Mouse (Mus musculus): Measurements from ENCODE around the gene Pwwp2b. TPM values are rescaled to one million over a fixed set of nuclear protein-coding genes. Genes with fewer than 3 reads are reported as not detected.

Pwwp2b gene
- polyA plus RNA-seq, 1 experiment from 2014 or later: 6.3 TPM

- Histone ChIP-seq H3K36me3 (no peaks in the 10 kb centered on the region), H3K9ac (no peak overlapping the region), H3K9me3 (no peaks in the 10 kb centered on the region), H3K27me3 (peaks cover 4% of the 10 kb centered on the region; the same call in 1 of the 2 replicates), H3K4me2 (peak overlapping the region; percentile 99), H3K4me3 (peak overlapping the region; percentile 63), H3K27ac (replicated peaks) (no peak overlapping the region), H3K4me1 (replicated peaks) (peaks cover 42% of the 10 kb centered on the region)
- ATAC-seq (ENCODE audit: low FRiP score, low read depth): no peak
- 32% methylated on average over 7 of the region's 7 CpGs for WGBS
These were observed 1.3 kb downstream of the Pwwp2b start for GRCm38 (mm10) chr7:139249406-139250210.

GRCm38 (mm10) chr7:139251881-139252301 lies 3.6 kb downstream of the Pwwp2b start:
- Histone ChIP-seq H3K9ac (no peak overlapping the region), H3K27ac (replicated peaks) (no peak overlapping the region), H3K27me3 (peaks cover under 1% of the 10 kb centered on the region; the same call in 1 of the 2 replicates), H3K4me1 (replicated peaks) (peaks cover 39% of the 10 kb centered on the region), H3K4me3 (no peak overlapping the region), H3K9me3 (no peaks in the 10 kb centered on the region), H3K4me2 (no peak overlapping the region), H3K36me3 (no peaks in the 10 kb centered on the region)
- ATAC-seq (ENCODE audit: low FRiP score, low read depth): no peak
- WGBS: 68% methylated on average over 5 of the region's 5 CpGs

GRCm38 (mm10) chr7:139252566-139252965 lies 4.3 kb downstream of the Pwwp2b start:
- Histone ChIP-seq H3K9ac (no peak overlapping the region), H3K9me3 (no peaks in the 10 kb centered on the region), H3K4me2 (no peak overlapping the region), H3K36me3 (no peaks in the 10 kb centered on the region), H3K4me1 (replicated peaks) (peaks cover 33% of the 10 kb centered on the region), H3K27ac (replicated peaks) (no peak overlapping the region), H3K27me3 (no peaks in the 10 kb centered on the region), H3K4me3 (no peak overlapping the region)
- WGBS: 91% methylated on average over 7 of the region's 7 CpGs
- ATAC-seq (ENCODE audit: low FRiP score, low read depth): no peak

GRCm38 (mm10) chr7:139252986-139253385 lies 4.7 kb downstream of the Pwwp2b start:
- WGBS: 76% methylated on average over 9 of the region's 9 CpGs
- no peak overlapping the region for H3K4me2 ChIP-seq
- no peak overlapping the region for H3K9ac ChIP-seq
- H3K9me3 ChIP-seq: no peaks in the 10 kb centered on the region
- no peaks in the 10 kb centered on the region for H3K36me3 ChIP-seq
- H3K4me3 ChIP-seq: no peak overlapping the region
- no peak for ATAC-seq (ENCODE audit: low FRiP score, low read depth)
- H3K4me1 ChIP-seq (replicated peaks): peaks cover 28% of the 10 kb centered on the region
- H3K27ac ChIP-seq (replicated peaks): no peak overlapping the region
- no peaks in the 10 kb centered on the region for H3K27me3 ChIP-seq

DNA sequence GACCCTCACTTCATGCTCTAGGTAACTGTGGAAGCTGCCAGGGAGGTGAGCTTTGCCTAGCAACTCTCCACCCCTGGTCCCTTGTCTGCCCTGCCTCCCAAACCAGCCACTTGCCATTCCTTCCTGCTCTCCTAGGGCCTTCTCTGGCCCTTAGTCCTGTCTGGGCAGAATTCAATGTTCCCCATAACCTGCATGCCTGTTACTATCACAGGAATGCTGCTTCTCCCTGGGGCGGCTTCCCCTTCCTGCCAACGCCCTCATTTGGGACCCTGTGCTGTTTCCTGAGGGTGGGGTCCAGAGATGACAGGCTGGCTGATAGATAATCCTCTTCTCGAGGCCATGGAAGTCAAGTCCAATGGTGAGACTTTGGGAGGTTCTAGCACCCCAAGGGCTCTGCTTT lies 5.2 kb downstream of the Pwwp2b start:
- H3K4me3 ChIP-seq: no peak overlapping the region
- H3K4me1 ChIP-seq (replicated peaks): peaks cover 27% of the 10 kb centered on the region
- H3K27me3 ChIP-seq: no peaks in the 10 kb centered on the region
- ATAC-seq (ENCODE audit: low FRiP score, low read depth): no peak
- no peak overlapping the region for H3K4me2 ChIP-seq
- no peak overlapping the region for H3K9ac ChIP-seq
- 74% methylated on average over 3 of the region's 3 CpGs for WGBS
- no peaks in the 10 kb centered on the region for H3K9me3 ChIP-seq
- no peak overlapping the region for H3K27ac ChIP-seq (replicated peaks)
- no peaks in the 10 kb centered on the region for H3K36me3 ChIP-seq

DNA sequence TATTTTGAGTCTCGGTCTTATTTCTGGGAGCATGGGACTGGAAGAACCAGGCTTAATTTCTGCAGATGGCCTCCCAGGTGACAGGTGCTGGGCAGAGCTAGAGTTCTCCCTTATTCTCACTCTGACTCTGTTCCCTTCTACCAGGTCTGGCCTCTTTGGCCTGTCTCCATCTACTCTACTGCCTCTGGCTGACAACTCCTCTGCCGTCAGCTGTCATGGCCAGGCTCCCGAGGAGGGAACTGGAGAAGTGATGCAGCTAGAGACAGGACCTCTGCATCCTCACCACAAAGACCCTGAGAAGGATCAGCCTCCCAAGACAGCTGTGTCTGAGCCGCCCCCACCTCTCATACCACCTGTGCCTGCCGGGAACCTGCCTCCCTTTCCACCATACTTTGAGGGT lies 6.3 kb downstream of the Pwwp2b start:
- no peak overlapping the region for H3K4me3 ChIP-seq
- H3K36me3 ChIP-seq: no peaks in the 10 kb centered on the region
- no peaks in the 10 kb centered on the region for H3K9me3 ChIP-seq
- 84% methylated on average over 5 of the region's 5 CpGs for WGBS
- ATAC-seq (ENCODE audit: low FRiP score, low read depth): no peak
- no peak overlapping the region for H3K9ac ChIP-seq
- no peak overlapping the region for H3K27ac ChIP-seq (replicated peaks)
- H3K27me3 ChIP-seq: no peaks in the 10 kb centered on the region
- peaks cover 16% of the 10 kb centered on the region for H3K4me1 ChIP-seq (replicated peaks)
- H3K4me2 ChIP-seq: no peak overlapping the region

DNA sequence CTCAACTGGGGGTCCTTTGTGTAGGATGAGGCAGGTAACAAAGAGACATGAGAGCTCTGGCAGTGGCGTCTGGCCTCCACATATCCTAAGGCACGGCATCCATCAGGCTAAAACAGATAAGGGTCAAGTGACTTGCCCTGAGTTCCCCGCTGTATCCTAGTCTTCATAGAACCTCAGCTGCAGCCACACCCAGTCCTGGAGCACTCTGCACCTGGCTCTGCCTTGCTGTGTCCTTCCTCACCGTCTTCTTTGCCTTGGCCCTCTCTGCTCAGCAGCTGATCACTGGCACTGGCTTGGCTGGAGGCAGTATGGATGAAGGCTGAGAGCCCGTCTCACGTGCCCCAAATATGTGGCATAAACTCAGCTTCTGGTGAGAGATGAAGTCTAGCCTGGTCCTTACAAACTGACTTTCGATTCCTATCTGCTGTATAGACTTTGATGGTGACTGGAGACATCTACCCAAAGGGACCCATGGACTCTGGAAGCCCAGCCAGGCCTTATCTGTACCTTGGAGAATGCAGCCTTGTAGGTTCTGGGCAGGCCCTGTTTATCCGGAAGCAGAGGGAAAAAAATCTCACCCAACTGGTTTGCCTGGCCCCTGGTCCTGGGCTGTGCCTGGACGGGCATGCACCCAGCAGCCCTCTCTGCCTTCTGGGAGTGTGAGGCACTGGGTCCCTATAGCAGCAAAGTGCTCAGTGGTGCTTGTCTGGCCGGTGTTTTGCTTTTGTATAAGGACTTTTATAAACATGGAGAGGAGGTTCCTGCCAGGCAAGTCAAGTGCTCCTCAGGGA lies 9.7 kb downstream of the Pwwp2b start:
- Histone ChIP-seq H3K9me3 (no peaks in the 10 kb centered on the region), H3K4me2 (no peak overlapping the region), H3K4me1 (replicated peaks) (no peaks in the 10 kb centered on the region; the same call in 1 of the 2 replicates), H3K27me3 (no peaks in the 10 kb centered on the region), H3K27ac (replicated peaks) (no peak overlapping the region), H3K4me3 (no peak overlapping the region), H3K36me3 (no peaks in the 10 kb centered on the region), H3K9ac (no peak overlapping the region)
- no peak for ATAC-seq (ENCODE audit: low FRiP score, low read depth)
- 73% methylated on average over 10 of the region's 10 CpGs for WGBS

DNA sequence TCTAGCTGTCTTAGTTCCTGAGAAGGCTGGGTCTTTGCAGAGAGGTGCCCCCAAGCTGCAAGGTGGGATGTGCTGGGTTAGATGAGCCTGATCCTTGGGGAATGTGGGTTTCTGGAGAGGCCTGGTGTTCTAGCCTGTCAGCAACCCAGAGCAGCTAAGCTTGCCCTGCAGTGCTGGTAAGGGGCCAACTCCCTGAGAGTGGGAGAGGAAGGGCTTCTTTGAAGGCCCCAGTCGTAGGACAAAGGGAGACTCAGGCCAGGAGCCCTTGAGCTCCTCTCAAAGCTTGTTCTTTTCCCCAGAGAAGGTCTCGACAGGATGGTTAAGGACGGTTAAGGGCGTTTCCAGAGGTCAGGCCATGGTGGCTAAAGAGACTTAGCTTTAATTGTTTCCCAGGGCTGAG lies 16.1 kb downstream of the Pwwp2b start:
- 0 out of 2 replicates have a peak, but pooled peaks cover 10% of the 10 kb centered on the region for H3K4me1 ChIP-seq (replicated peaks)
- ATAC-seq (ENCODE audit: low FRiP score, low read depth): no peak
- no peaks in the 10 kb centered on the region for H3K36me3 ChIP-seq
- no peak overlapping the region for H3K4me2 ChIP-seq
- H3K27ac ChIP-seq (replicated peaks): no peak overlapping the region
- no peaks in the 10 kb centered on the region for H3K27me3 ChIP-seq
- H3K4me3 ChIP-seq: no peak overlapping the region
- H3K9ac ChIP-seq: no peak overlapping the region
- H3K9me3 ChIP-seq: no peaks in the 10 kb centered on the region
- 55% methylated on average over 4 of the region's 4 CpGs for WGBS

DNA sequence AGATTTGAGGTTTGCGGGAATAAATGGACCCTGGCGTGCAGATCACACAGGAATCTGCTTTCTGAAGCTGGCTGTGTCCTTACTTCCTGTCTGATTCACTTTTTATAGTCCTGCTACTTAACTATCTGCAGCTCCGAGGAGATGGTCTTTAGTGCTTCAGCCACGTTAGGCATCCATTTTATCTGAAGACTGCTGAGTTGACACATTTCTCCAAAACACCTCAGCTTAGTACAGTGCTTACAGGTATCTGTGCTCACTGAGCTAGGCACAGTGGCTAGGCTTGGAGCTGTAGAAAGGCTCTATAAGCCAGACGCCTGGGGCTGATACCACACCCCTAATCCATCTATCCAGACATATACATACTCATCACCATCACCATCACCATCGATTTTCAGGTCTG lies 17.4 kb downstream of the Pwwp2b start:
- Histone ChIP-seq H3K36me3 (no peaks in the 10 kb centered on the region), H3K4me1 (replicated peaks) (0 out of 2 replicates have a peak, but pooled peaks cover 10% of the 10 kb centered on the region), H3K27me3 (no peaks in the 10 kb centered on the region), H3K4me3 (no peak overlapping the region), H3K9ac (no peak overlapping the region), H3K27ac (replicated peaks) (no peak overlapping the region), H3K9me3 (no peaks in the 10 kb centered on the region), H3K4me2 (no peak overlapping the region)
- 76% methylated on average over 6 of the region's 6 CpGs for WGBS
- ATAC-seq (ENCODE audit: low FRiP score, low read depth): no peak

DNA sequence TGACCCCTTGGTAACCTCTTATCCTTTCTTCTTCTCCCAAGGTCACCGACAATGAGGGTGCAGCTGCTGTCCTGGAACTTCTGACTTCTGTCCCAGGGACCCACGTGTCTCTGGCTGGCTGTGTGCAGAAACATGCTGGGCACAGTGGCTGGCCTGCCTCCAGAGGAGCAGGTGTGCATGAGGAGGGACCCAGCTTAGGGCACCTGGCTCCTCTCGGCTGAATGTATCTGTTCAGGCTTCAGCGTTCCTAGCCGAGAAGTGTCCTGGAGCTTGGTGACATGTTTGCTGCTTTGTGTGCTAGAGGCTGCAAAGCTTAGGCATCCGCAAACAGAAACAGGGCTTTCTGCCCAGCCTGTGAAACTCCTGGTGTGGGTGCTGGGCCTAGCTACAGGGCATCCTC lies 18.1 kb downstream of the Pwwp2b start:
- ATAC-seq (ENCODE audit: low FRiP score, low read depth): no peak
- Histone ChIP-seq H3K27ac (replicated peaks) (no peak overlapping the region), H3K36me3 (no peaks in the 10 kb centered on the region), H3K4me3 (no peak overlapping the region), H3K9ac (no peak overlapping the region), H3K9me3 (no peaks in the 10 kb centered on the region), H3K4me1 (replicated peaks) (0 out of 2 replicates have a peak, but pooled peaks cover 10% of the 10 kb centered on the region), H3K27me3 (no peaks in the 10 kb centered on the region), H3K4me2 (no peak overlapping the region)
- 59% methylated on average over 6 of the region's 6 CpGs for WGBS

DNA sequence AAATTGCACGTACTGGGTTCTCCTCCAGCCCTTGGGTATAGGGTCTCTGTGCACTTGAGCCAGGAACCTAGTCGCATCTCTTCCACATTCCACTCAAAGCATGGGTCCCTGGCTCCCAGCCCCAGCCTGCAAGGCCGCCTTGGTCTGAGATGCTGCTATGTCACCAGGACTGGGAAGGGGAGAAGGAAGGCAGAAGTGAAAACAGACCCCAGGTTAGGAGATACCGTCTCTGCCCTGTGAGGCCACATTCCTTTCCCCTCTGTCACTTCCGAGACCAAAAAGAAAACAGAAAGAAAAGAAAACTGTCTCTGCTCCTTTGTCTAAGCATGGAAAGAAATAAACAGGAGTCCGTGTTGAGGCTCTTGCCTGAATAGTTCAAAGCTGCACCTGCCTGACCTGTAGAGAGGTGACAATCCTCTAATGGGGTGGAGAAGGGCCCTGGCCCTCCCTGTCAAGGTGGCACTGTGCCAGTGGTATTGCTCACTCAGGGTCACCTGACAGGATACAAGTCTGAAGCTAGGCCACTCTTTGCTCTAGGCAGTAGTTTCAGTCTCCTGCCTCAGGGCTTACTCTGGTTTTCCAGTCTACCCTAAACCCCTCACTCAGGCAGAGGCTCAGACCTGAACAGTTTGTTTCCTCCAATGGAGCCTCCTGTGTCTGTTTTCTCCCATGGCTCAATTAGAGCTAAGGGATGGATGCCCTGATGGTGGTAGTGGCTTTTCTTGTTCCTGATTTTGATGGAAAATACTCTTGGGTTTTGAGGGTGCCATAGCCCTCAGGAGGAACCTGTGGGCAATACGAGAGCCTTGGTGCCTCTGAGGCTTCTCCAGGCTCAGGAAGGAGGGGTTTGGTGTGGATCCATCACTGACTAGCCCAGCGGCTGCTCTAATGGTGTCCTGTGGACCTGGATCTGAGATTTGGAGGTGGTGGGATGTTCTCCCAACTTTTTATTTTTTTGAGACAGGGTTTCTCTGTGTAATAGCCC lies 18.9 kb downstream of the Pwwp2b start:
- ATAC-seq (ENCODE audit: low FRiP score, low read depth): no peak
- Histone ChIP-seq H3K36me3 (no peaks in the 10 kb centered on the region), H3K9me3 (no peaks in the 10 kb centered on the region), H3K27ac (replicated peaks) (no peak overlapping the region), H3K4me2 (no peak overlapping the region), H3K9ac (no peak overlapping the region), H3K4me1 (replicated peaks) (0 out of 2 replicates have a peak, but pooled peaks cover 10% of the 10 kb centered on the region), H3K4me3 (no peak overlapping the region), H3K27me3 (no peaks in the 10 kb centered on the region)
- WGBS: 70% methylated on average over 8 of the region's 8 CpGs
